Mouse (Mus musculus): ENCODE measurements around the gene Cpne6.

Gene Cpne6

GRCm38 (mm10) chr14:55496761-55497448 is 13.3 kb upstream of the Cpne6 start:
- DNase-seq (ENCODE audit: low read depth, low spot score), result no peak

GRCm38 (mm10) chr14:55497449-55497821 is 12.8 kb upstream of the Cpne6 start:
- DNase-seq (ENCODE audit: low read depth, low spot score), result peak; percentile 78

DNA sequence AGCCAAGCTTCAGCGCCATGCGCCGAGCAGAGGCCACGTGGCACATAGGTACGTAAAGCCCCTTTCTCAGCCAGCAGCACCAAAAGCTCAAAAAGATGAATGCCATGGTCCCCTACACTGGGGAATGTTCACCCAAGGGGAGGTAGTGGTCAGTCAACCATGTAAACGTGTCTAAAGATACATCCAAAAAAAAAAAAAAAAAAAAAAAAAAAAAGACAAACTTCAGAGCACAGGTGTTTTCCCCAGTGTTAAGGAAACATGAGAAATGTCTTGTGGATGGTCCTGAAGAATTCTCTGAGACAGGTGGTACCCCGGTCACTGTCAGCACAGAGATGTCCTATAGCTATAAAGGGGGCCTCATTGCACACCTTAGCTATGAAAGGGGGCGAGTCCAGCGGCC is 4.6 kb upstream of the Cpne6 start:
- no peak for DNase-seq (ENCODE audit: low read depth, low spot score)

DNA sequence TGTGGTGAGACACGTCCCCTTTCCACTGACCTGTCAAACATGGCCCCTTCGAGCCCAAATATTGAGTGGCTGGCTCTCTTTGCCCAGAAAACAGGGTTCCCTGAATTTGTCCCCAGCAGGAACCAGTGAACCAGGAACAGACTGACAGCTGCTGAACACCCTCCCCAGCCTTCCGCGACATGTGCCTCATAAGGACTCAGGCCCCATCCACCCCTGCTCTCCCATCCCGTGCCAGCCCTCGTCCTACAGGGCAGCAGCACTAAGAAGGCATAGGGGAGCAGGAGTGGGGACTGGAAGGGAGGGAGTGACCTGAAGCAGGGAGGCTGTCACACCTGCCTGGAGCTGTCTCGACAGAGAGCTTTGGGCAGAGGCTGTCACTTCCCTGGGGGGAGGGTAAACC is 2.4 kb upstream of the Cpne6 start:
- DNase-seq (ENCODE audit: low read depth, low spot score), result no peak

DNA sequence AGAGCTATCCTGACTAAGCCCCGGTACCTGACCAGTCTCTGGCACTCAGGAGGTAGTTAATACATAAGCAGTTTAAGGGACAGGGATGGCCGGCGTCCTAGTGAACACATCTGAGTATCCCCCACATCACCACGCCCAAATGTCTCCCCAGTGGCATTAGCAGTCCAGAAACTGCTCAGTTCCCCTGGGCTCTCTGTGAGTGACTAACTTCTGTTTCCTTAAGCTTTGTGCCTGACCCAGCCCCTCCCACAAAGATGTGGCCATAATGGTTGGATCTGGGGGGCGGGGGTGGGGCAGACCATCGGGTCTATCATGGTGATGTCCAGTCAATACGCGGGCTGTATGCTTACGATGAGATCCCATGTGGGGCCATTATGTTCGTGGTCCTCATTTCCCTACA is 705 bp upstream of the Cpne6 start:
- no peak for DNase-seq (ENCODE audit: low read depth, low spot score)

DNA sequence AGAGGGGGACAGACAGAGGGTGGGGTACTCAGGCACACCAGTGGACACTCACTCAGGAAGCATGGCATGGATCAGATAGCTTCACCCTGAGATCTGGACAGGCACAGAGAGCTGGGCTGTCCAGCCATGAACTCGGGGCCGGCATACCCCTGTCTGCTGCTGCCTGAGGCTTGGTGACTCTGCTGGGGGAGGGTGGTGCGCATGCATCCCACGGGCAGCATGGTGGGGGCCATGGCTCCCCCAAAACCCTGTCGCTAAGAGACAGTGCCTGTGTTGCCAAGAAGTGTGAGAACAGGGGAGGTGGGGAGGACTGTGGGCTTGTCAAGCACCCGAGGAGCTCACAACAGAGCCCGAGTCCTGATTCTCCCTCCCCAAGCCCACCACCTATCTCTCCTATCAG is 792 bp downstream of the Cpne6 start:
- DNase-seq (ENCODE audit: low read depth, low spot score), result no peak

- no peak for DNase-seq (ENCODE audit: low read depth, low spot score)
Observed at GRCm38 (mm10) chr14:55513927-55514326, 3.7 kb downstream of the Cpne6 start.

- no peak for DNase-seq (ENCODE audit: low read depth, low spot score)
Observed at GRCm38 (mm10) chr14:55515846-55516245, 5.6 kb downstream of the Cpne6 start.

GRCm38 (mm10) chr14:55518897-55519296 is 8.7 kb downstream of the Cpne6 start:
- no peak for DNase-seq (ENCODE audit: low read depth, low spot score)

- DNase-seq (ENCODE audit: low read depth, low spot score), result no peak
Observed at GRCm38 (mm10) chr14:55519604-55520003, 9.4 kb downstream of the Cpne6 start.

- DNase-seq (ENCODE audit: low read depth, low spot score), result no peak
Observed at GRCm38 (mm10) chr14:55520451-55521361, 10.5 kb downstream of the Cpne6 start.

DNA sequence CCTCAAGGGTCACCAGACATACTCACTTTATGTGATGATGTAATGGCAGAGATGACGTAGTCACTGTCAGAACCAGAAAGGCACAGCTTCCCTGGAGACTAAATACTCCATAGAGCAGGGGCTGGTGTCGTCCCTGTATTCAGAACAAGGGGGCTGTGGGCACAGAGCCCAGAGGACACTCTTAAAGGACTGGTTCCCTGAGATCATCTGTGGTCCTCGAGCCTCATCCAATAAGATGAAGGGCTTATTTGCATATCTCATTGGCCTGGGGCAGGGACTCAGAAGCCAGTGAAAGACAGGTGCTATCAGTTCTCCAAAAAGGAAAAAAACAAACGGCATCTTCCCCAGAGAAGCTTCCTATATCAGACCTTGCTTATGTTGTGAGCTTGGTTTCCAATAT is 13.8 kb downstream of the Cpne6 start:
- DNase-seq (ENCODE audit: low read depth, low spot score), result no peak

DNA sequence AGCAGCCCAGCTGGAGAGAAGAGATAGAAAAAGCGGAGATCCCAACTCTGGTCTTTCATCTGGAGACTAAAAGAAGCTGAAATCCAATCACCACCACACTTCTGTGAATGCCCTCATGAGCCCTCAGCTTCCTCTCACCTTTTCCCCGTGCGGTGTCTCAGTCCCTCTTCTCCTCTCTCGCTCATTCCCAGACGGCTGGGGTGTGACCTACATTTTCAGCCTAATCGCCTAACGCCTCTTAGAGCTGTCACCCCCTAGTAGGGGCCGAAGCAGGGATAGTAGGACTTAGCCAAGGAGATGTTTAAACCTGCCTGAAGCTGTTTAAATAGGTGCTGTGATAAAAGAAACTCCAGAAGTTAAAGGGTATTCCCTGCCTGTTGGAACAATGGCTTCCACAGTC is 14.5 kb downstream of the Cpne6 start, which contains the start of gene Nrl:
Gene Nrl (minus strand): TSS at position 197 of the 400 bp plus-strand sequence.
- no peak for DNase-seq (ENCODE audit: low read depth, low spot score)

DNA sequence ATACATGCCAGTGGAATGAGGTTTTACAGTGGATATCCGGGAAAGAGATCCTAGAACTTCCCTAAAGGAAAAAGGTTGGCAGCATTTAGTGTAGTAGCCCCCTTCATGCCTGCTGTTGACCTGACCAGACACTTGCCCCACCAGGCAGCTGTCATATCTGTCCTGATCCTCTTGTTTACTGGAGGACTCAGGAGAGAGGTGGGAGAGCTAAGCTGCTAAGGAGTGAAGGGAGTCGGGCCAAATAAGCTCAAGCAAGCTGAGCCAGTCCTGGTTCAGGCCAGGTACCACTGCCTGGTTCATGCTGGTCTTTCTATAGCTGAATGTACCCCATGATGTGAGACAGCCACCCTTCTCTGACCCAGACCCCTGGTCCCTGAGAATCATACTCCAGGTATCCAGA is 16.4 kb downstream of the Cpne6 start:
- no peak for DNase-seq (ENCODE audit: low read depth, low spot score)

DNA sequence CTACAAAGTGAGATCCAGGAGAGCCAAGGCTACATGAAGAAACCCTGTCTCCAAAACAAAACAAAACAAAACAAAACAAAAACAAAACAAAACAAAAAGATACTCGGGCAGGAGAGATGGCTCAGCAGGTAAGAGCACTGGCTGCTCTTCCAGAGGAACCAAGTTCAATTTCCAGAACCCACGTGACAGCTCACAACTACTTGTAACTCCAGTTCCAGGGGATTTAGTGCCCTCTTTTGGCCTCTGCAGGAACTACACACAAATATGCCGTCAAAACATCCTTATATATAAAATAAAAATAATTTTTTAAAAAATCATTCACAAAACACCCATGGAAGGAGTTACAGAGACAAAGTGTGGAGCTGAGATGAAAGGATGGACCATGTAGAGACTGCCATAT is 17.7 kb downstream of the Cpne6 start:
- no peak for DNase-seq (ENCODE audit: low read depth, low spot score)

DNA sequence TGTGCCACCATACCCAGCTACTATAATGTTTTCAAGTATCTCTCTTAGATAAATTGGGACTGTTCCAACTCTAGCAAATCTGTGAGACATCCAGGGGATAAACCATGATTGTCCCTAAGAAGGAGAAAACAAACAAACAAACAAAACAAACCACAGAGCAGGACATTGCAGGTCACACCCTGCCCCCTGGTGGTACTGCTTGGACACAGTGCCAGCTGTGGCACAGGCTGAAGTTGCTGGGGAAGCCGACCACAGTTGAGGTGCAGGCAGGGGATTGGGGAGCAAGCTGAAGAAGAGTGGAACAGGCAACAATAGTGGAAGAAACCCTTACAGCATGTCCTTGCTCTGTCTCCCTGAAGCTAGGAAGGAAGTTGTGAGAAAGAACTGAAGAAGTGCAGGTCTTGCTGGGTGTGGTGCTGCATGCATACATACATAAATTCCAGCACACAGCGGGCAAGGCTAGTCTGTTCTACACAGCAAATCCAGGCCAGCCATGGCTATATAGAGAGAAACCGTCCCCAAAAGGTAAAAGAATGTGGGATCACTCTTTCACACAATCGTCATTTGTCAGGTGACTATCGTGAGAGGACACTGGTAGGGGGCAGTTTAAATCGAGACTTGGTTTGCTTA is 26.0 kb downstream of the Cpne6 start:
- no peak for DNase-seq (ENCODE audit: low read depth, low spot score)

- DNase-seq (ENCODE audit: low read depth, low spot score), result peak; percentile 63
Observed at GRCm38 (mm10) chr14:55540067-55540786, 30.0 kb downstream of the Cpne6 start, which contains the start of gene Pck2. Pck2 (plus strand) TSS chr14:55540266.

DNA sequence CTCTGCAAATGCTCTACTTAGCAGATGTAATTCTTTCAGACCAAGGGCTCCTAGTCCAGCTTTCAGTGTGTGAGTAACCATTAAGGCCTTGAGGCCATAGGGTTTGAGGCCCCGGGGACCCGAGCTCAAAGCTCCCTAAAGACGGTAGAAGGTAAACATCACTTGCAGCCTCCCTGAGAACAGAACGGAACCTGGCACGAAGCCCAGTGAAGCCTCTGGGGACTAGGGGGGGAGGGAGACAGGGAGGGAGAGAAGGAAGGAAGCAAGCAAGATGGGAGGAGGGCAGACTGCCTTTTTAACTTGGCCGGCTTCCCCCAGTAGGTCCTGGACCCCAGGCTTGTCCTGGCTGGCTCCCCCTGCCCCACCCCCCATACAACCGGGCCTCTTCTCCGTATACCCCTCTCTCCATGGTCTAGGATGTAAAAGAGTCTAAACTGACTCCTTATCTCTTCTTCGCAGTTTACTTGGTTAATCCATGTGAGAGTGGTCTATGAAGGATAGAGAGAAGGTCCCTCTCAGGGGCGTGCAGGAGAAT is 30.6 kb downstream of the Cpne6 start:
- no peak for DNase-seq (ENCODE audit: low read depth, low spot score)

DNA sequence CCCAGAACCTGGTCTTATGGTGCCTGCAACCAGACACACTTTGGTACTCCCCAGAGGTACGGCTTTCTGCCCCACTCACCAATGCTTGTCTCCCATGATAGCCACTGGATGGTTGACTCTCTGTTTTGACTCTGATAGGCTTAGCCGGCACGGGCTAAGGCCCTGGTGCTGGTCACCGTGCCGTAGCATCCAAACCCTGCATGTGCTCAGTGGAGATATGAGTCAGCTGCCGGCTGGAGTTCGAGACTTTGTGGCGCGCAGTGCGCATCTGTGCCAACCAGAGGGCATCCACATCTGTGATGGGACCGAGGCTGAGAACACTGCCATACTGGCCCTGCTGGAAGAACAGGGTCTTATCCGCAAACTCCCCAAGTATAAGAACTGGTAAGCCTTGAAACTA is 32.0 kb downstream of the Cpne6 start:
- no peak for DNase-seq (ENCODE audit: low read depth, low spot score)

DNA sequence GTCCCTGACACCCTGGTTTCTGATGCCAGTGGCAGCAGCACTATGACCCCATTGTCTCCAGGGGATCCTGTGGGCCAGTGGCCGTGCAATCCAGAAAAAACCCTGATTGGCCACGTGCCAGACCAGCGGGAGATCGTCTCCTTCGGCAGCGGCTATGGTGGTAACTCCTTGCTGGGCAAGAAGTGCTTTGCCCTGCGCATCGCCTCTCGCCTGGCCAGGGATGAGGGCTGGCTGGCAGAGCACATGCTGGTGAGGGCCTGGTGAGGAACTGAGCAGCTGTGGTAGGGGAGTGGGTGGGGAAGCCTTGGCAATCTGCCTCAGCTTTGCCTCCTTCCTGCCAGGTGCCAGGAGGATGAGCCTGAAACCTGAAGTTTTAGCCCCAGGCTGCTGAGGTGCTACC is 34.1 kb downstream of the Cpne6 start:
- no peak for DNase-seq (ENCODE audit: low read depth, low spot score)

GRCm38 (mm10) chr14:55550191-55550590 is 39.9 kb downstream of the Cpne6 start:
- no peak for DNase-seq (ENCODE audit: low read depth, low spot score)

GRCm38 (mm10) chr14:55551347-55551746 is 41.1 kb downstream of the Cpne6 start:
- no peak for DNase-seq (ENCODE audit: low read depth, low spot score)
